Mouse (Mus musculus) megakaryocyte, embryonic 14.5 days (primary cell): ENCODE measurements around the gene Tmem50b.

Source experiments
- FLI1 ChIP-seq: IDR thresholded peaks from 2 replicates; pipeline ENCODE4 v1.6.1; 2012; ENCODE audit warnings: low read length, inconsistent platforms, mixed read lengths
- GATA1 ChIP-seq: IDR thresholded peaks from 3 replicates; pipeline ENCODE4 v1.6.1; 2012; ENCODE audit warnings: mixed read lengths, low read length, inconsistent platforms, borderline replicate concordance

DNA sequence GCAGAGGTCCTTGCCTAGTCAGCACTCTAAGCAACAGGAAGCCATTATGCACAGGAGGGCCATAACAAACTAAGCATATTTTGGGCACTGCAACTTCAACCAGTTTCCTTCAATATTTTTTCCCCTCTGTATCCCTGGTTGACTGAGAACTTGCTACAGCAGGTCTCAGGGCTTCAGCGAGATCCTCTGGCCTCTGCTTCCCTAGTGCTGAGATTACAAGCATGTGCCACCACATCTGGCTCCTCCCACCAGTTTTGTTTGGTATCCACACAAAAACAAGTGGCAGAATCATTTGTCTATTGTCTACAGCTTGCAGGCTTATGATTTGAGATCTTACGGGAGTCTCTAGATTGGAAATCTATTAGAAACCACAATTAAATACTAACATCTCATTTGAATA, 47.3 kb upstream of the Tmem50b start:
- TF ChIP-seq GATA1 (no peak), FLI1 (no peak)
